Mouse (Mus musculus): Measurements from ENCODE around the gene 6030445D17Rik.

The 6030445D17Rik gene

GRCm38 (mm10) chr4:136461206-136461605, 844 bp upstream of the 6030445D17Rik start:
- DNase-seq (ENCODE audit: low spot score) = no peak

GRCm38 (mm10) chr4:136461761-136462085, 327 bp upstream of the 6030445D17Rik start:
- DNase-seq (ENCODE audit: low spot score) = no peak

- DNase-seq (ENCODE audit: low spot score) = peak; percentile 2
These were observed 759 bp downstream of the 6030445D17Rik start for GRCm38 (mm10) chr4:136462839-136463178.

GRCm38 (mm10) chr4:136463436-136463835, 1.4 kb downstream of the 6030445D17Rik start:
- DNase-seq (ENCODE audit: low spot score) = no peak

DNA sequence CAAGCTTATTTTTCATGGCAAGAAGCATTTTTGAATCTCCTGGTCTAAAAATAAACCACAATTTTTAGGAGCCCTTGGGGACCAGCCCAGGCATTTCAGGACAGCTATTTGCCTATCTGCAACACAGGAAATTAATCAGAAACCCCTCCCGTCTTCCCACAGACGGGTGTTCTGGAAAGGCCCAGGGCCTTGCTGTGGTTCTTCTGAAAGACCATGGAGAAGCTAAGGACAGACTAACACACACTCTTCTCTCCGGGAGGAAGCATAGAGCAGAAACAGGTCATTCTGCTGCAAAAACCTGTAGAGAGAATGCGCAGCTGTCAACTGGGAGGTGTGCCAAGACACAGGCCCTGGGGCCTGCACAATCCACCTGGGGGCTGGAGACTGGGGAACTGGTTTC, 4.2 kb downstream of the 6030445D17Rik start:
- no peak for DNase-seq (ENCODE audit: low spot score)

GRCm38 (mm10) chr4:136468553-136469327, 6.7 kb downstream of the 6030445D17Rik start:
- DNase-seq (ENCODE audit: low spot score) = peak; percentile 9

GRCm38 (mm10) chr4:136469371-136469903, 7.4 kb downstream of the 6030445D17Rik start, which contains the start of gene Luzp1:
Gene Luzp1, plus strand, starts transcription at chr4:136469761.
- peak; percentile 83 for DNase-seq (ENCODE audit: low spot score)

GRCm38 (mm10) chr4:136469941-136470346, 7.9 kb downstream of the 6030445D17Rik start:
- no peak for DNase-seq (ENCODE audit: low spot score)

GRCm38 (mm10) chr4:136470347-136471071, 8.5 kb downstream of the 6030445D17Rik start:
- DNase-seq (ENCODE audit: low spot score) = peak; percentile 17

GRCm38 (mm10) chr4:136476692-136477091, 14.6 kb downstream of the 6030445D17Rik start:
- DNase-seq (ENCODE audit: low spot score) = no peak

GRCm38 (mm10) chr4:136486549-136486948, 24.5 kb downstream of the 6030445D17Rik start:
- no peak for DNase-seq (ENCODE audit: low spot score)

DNA sequence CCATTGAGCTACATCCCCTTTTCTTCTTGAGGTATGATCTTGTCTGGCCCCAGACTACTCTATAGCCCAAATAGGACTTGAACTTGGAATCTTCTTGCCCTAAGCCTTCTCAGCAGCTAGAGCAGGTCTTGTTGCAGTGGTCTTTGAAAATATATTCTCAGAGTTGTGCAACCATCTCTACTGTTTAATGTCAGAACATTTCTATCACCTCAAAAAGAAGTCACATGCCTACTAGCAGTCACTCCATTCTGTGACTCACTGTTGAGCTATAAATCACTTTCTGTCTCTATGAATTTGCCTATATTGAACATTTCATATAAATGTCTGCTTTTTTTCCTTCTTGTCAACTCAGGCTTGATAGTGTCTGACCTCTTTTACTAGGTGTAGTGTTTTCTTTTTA, 33.9 kb downstream of the 6030445D17Rik start:
- DNase-seq (ENCODE audit: low spot score) = no peak

GRCm38 (mm10) chr4:136505426-136506215, 43.6 kb downstream of the 6030445D17Rik start:
- no peak for DNase-seq (ENCODE audit: low spot score)

GRCm38 (mm10) chr4:136509857-136510256, 47.8 kb downstream of the 6030445D17Rik start:
- DNase-seq (ENCODE audit: low spot score) = peak; percentile 24

- no peak for DNase-seq (ENCODE audit: low spot score)
These were observed 49.7 kb downstream of the 6030445D17Rik start for GRCm38 (mm10) chr4:136511708-136512107.

- no peak for DNase-seq (ENCODE audit: low spot score)
These were observed 50.9 kb downstream of the 6030445D17Rik start for GRCm38 (mm10) chr4:136512905-136513304.

All from T-cell, adult 2 months (primary cell).